Mouse (Mus musculus) gastrocnemius, postnatal 36 days (tissue): ENCODE results near the gene Cd276. TPM values are rescaled to one million over a fixed set of nuclear protein-coding genes. Genes with fewer than 3 reads are reported as not detected.

Experiments used
- DNase-seq, 2 experiments: peaks; one replicate each; pipeline ENCODE4 v3.0.0; 2022
- intact Hi-C: fragments of 180-260 bp; cut with DNase I; formaldehyde crosslinking; loops from one replicate; pipeline ENCODE4 v1.15.1; 2025
- total RNA-seq, 2 experiments: library from RNA; stranded (reverse); gene quantifications; 2 replicates each; pipeline ENCODE4 v1.2.3; 2021

Cd276 gene
- total RNA-seq, 2 experiments from 2014 or later, result 8.8 to 9.9 TPM

- DNase-seq, result no peak
- intact Hi-C loops, result no loop called here
Observed at GRCm38 (mm10) chr9:58554056-58554907, 955 bp downstream of the Cd276 start.

- intact Hi-C loops, result no loop called here
- DNase-seq, result no peak
Observed at GRCm38 (mm10) chr9:58552083-58552482, 3.2 kb downstream of the Cd276 start.

- intact Hi-C loops, result no loop called here
- DNase-seq, result no peak
Observed at GRCm38 (mm10) chr9:58550928-58551327, 4.3 kb downstream of the Cd276 start.

DNA sequence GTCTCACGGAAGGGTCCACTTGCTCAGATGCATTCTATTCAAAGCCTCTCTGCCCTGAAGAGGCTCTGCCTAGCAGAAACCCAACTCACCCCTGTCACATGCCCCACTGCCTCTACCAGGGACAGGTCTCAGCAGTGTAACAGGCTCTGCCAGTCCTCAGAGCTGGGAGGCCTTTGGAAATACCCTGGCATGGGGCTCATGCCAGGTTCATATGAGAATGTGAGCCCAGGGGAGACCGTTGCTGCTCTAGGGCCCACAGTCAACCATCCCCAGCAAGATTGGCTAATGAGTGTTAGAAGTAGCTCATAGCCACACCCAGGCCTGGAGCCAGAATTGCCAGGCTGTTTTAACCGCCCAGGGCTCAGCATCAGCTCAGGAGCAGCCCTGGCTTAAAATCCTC, 5.5 kb downstream of the Cd276 start:
- intact Hi-C loops, result no loop called here
- no peak for DNase-seq

GRCm38 (mm10) chr9:58548897-58549296, 6.3 kb downstream of the Cd276 start:
- no peak for DNase-seq
- intact Hi-C loops, result no loop called here

GRCm38 (mm10) chr9:58546630-58547360, 8.4 kb downstream of the Cd276 start:
- intact Hi-C loops, result no loop called here
- DNase-seq, result peak in 1 of 2 experiments; percentile 62

- intact Hi-C loops, result no loop called here
Observed at GRCm38 (mm10) chr9:58545428-58545827, 9.8 kb downstream of the Cd276 start.

GRCm38 (mm10) chr9:58544879-58545324, 10.3 kb downstream of the Cd276 start:
- intact Hi-C loops, result loop anchor here (5.0 kb wide), 2 partner anchors 107 to 332 kb away; no protein-coding TSS in a partner anchor
- DNase-seq, result no peak

More at GRCm38 (mm10) chr9:58545428-58545827, 9.8 kb downstream of the Cd276 start:
- DNase-seq, result no peak

- intact Hi-C loops, result loop anchor here (2.0 to 5.0 kb wide), 3 partner anchors 37 to 335 kb away; no protein-coding TSS in a partner anchor
- DNase-seq, result peak; percentile 67 to 74
Observed at GRCm38 (mm10) chr9:58541895-58542338, 13.3 kb downstream of the Cd276 start.

DNA sequence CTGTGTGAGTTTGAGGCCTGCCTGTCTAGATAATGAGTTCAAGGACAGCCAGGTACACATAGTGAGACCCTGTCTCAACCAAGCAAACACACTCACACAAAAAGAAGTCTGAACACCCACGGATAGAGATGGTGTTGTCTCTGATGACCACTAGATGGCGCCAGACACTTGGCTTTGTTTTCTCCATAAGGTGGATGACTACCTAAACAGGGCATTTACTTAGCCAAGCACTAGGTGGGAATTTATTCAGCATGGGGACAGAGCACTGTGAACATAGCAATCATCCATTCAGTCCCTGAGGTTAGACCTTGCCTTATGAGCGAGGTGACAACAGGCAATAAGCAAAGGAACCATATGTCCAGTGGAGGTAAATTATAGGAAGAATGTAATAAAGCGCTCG, 15.4 kb downstream of the Cd276 start:
- DNase-seq, result no peak
- intact Hi-C loops, result loop anchor here (2.0 to 5.0 kb wide), 3 partner anchors 39 to 337 kb away; no protein-coding TSS in a partner anchor

- DNase-seq, result no peak
- intact Hi-C loops, result no loop called here
Observed at GRCm38 (mm10) chr9:58537774-58538173, 17.5 kb downstream of the Cd276 start.

DNA sequence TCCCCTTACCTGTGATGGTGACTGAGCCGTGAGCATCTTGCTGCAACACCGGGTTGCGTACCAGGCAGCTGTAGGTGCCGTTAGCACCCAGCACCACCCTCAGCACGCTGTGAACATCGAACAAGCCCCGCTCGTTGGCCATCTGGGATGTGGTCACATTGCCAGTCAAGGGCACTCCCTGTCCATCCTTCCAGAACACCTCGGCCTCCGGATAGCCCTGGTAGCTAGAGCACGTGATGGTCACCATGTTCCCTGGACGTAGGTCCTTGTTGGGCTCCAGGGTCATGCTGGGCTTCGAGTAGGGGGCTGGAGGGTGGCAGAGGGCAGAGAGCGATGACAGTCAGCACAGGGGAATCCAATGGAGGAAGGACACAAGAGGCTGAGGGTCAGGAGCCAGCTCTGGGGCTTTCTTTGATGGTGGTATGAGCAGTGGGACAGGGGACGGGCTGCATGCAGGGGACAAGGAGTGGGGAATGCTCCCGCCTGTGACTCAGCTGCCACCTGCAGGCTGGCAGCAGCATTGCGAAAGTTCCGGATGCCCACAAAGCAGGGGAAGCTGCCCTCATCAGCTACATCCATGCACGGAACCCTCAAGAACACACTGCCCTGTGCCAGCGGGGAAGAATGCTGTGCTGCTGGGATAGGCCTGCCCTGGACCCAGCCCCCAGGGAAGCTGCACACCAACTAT, 19.6 kb downstream of the Cd276 start:
- intact Hi-C loops, result no loop called here
- DNase-seq, result no peak

GRCm38 (mm10) chr9:58534766-58535165, 20.5 kb downstream of the Cd276 start:
- no peak for DNase-seq
- intact Hi-C loops, result no loop called here

DNA sequence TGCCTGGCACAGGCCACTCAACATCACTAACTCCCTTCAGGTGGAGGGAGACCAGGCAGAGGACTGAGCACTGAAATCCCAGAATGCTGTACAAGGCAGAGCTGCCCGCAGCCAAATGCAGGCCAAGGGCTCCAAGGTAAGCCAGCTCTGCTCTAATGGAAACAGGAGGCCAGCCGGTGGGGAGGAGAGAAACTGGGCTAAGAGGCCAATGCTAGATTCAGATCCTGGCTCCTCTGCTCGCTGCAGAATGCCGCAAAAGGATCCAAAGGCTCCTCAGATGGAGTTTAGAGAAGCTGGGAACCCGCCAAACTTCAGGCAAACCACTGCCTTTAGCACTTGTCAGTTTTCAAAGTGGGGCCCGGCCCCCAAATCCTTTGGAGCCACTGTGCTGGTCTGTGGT, 21.9 kb downstream of the Cd276 start:
- intact Hi-C loops, result no loop called here
- no peak for DNase-seq

GRCm38 (mm10) chr9:58532236-58532635, 23.0 kb downstream of the Cd276 start:
- no peak for DNase-seq
- intact Hi-C loops, result no loop called here

GRCm38 (mm10) chr9:58530407-58530806, 24.8 kb downstream of the Cd276 start:
- no peak for DNase-seq
- intact Hi-C loops, result no loop called here

- DNase-seq, result no peak
- intact Hi-C loops, result no loop called here
Observed at GRCm38 (mm10) chr9:58527841-58528240, 27.4 kb downstream of the Cd276 start.

DNA sequence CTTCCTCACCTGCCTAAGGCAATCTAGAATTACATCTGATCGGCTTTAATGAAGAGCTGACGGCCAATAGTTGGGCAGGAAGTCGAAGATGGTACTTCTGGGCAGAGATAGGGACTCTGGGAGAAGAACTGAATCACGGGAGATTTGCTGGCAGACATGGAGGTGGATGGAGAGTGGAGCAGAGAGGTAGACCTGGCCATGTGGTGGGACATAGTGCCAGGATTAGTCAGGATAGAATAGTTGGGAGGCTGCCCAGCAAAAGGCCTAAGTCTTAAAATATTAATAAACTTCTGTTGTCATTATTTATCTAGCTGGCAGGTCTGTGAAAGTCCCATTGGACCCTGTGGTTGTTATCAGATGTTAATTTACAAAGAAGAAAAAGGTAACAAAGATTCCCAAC, 30.1 kb downstream of the Cd276 start:
- intact Hi-C loops, result no loop called here
- no peak for DNase-seq

DNA sequence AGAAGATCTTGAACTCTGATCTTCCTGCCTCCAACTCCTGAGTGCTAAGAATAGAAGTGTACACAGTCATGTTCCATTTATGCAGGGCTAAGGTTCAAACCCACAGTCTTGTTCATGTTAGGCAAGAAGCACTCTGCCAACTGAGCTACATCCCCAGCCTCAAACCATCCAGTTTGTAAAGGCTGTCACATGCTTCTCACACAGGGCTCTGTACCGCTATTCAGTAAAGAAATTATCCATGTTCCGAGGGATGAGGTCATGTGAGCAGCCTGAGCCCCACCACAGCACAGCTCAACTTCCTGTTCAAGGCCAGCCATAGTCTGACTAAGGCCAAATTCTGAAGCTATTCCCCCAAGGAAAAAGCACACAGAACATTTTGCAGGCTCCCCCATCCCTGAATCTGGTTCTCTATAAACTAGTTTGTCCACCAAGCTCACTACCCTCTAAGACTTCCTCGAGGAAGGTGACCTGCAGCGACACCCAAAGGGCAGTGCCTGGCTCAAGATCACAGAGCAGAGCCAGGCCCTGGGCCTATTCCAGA, 33.3 kb downstream of the Cd276 start:
- DNase-seq, result no peak
- intact Hi-C loops, result no loop called here

- no peak for DNase-seq
- intact Hi-C loops, result no loop called here
Observed at GRCm38 (mm10) chr9:58520816-58521581, 34.2 kb downstream of the Cd276 start.
